Mouse (Mus musculus): ENCODE measurements at regions not wholly inside any gene's neighbourhood (a gene's known extent, or its start where the extent isn't known, plus 50 kb on each side); places are given as distances from the start of the nearest gene placed in this dataset.

DNA sequence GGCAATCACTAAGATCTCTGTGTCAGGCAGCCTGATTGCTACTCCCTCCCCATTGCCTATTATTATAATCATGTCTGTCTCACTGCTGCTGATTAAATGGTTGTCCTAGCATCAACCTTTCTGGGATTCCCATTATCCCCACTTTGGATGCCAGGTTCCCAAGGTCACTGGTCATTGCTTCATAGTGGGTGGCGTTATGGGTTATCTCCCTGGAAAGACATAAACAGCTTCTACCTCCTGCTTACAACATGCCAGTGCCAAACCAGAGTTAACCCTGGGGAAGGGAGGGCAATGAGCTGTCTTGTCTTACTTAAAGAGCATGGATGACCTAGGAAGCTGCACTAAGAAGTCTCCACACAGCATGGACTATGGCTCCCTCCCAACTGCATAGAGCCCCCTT is 136.9 kb downstream of the Uaca start:
- intact Hi-C loops (cut with DNase I) = no loop called here
- DNase-seq = no peak

GRCm38 (mm10) chr9:60936937-60937336 is 142.6 kb downstream of the Uaca start:
- intact Hi-C loops (cut with DNase I) = no loop called here
- DNase-seq = no peak

DNA sequence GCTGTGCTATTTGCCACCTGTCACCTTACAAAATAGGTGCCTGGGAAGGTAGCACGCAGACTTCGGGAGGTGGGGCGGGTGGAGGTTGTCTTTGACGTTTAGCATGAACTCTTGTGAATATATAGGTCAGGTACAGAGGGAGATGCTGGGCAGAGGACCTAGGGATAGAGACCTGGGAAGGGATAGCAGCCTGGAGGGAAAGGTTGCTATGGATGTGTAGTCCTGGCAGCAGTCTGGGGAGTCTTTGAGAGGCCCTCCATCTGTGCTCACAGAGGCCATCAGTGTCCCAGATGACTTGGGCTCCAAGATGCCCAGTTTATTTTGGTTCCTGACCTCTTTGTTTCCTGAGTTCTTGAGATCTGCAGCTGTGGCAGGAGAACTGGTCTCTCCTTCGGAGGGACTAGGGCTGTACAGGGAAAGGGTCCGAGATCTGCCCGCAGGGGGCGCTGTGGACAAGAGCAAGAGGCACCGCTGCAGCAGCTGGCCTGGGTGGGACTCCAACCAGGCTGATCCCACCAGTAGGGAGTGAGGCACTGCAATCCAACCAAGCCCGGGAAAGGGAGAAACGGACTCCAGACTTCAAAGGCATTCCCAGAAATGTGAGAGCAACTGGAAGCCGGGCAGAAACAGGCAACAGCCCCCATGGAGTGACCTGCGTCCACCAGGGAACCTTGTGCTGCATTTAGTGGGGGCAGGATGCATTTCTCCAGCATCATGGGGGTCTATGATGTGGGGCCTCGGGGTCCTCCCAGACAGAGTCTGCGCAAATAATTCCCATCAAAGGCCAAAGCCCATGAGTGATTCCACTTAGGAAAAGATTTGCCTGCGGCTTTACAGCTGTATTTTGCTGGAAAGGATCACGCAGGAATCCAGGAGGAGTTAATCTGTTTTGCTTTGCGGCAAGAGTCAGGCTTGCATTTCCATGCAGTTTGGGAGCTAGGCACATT is 145.8 kb downstream of the Uaca start:
- DNase-seq = peak; percentile 94
- intact Hi-C loops (cut with DNase I) = no loop called here

DNA sequence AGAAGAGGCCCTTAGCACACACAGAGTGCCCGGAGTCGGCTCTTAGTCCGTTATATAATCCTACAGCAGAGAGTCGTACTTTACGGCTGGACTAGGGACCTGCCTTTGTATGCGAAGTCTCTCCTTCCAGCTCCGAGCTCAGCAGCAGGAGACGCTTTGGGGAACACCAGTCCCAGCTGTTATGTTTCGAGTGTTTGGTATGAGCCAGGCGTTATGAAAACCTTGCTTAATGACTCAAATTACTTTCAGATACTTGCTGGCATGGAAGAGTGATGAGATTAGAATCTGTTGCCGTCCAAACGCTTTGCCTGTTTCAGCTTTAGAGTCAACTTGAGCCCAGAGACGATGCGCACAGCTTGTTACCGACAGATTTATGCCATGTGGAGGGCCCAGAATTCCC is 153.0 kb downstream of the Uaca start:
- no peak for DNase-seq
- intact Hi-C loops (cut with DNase I) = no loop called here

DNA sequence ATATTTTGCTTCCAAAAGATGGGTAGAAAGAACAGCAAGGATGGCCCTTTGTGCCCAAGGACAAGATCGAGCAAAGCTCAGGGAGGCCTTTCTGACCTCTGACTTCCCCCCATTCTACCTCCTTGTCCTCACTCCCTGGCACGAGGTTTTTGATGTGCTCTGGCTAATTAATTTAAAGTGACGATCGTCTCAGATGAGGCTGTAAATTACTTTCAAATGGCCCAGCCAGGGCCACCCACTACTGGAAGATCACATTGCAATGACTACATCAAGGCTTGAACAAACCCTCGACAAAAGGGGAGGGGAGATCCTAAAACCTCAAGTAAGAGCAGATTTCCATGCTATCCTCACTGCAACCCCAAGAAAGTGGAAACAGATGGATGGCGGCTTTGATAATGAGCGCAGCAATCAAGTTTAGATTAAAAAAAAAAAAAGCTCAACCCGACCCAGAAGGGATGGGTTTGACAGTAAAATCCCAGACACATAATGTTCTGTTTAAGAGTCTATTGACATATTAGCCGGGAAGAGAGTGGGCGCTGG is 154.3 kb downstream of the Uaca start:
- intact Hi-C loops (cut with DNase I) = no loop called here

DNA sequence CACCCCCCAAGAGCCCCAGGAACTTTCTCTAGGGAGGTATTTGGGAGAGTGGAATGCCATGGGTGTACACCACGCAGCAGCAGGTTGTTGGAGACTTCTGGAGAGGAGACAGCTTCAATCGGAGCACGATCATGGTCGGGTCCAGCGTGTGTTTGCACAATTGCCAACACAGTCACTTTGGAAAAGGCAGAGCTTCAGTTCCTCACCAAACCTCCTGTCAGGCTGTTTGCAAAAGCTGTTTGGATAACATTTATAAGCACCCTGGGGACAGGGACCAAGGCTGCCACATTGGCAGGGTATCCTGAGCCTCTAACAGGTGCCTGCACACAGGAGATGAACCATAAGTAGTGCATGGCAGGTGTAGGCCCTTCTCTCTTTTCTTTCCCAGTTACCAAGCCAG is 155.8 kb downstream of the Uaca start:
- intact Hi-C loops (cut with DNase I) = no loop called here
- no peak for DNase-seq

More for the DNA sequence above, 154.3 kb downstream of the Uaca start:
- DNase-seq = no peak

- intact Hi-C loops (cut with DNase I) = no loop called here
- peak; percentile 71 for DNase-seq
These were observed 156.8 kb downstream of the Uaca start for GRCm38 (mm10) chr9:60951071-60951561.

GRCm38 (mm10) chr9:60957438-60957837 is 163.1 kb downstream of the Uaca start:
- intact Hi-C loops (cut with DNase I) = no loop called here
- DNase-seq = no peak

- intact Hi-C loops (cut with DNase I) = no loop called here
- DNase-seq = no peak
These were observed 165.2 kb downstream of the Uaca start for GRCm38 (mm10) chr9:60959537-60959936.

- DNase-seq = no peak
- intact Hi-C loops (cut with DNase I) = no loop called here
These were observed 167.7 kb downstream of the Uaca start for GRCm38 (mm10) chr9:60962086-60962485.

- intact Hi-C loops (cut with DNase I) = no loop called here
- DNase-seq = no peak
These were observed 171.3 kb downstream of the Uaca start for GRCm38 (mm10) chr9:60965641-60966040.

DNA sequence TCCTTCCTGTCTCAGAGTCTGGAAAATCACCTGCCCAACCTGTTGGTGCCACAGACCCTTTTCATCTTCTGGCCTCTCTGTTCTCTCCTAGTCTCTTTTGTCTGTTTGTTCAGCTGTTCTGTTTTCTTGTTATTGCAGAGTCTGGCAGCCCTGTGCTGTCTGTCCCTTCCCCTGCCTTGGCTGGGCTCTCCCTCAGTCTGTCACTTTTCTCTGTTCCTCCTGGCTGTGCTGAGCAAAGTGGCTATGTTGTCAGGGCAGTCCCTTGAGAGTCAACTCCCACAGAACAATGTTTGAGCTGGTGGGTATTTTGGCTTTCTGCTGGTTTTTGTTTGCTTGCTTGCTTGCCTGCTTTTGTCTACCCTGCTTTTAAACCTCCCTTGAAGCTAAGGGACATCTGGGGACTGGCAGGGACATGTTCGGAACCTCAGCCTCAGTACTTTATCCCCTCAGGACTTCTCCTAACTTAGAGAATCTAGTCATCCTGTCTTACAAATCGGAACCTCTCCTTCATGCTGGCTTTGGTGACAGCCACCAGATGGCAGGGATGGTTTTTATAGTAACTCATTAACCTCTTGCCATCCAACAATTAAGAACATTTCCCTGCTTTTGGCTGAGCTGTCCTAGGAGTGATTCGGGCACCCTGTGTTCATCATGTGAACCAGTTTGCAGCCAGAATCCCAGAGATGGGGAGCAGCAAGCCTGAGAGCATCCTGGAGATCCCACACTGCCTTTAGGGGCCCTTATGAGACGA is 174.1 kb downstream of the Uaca start:
- peak; percentile 23 for DNase-seq
- intact Hi-C loops (cut with DNase I) = no loop called here

DNA sequence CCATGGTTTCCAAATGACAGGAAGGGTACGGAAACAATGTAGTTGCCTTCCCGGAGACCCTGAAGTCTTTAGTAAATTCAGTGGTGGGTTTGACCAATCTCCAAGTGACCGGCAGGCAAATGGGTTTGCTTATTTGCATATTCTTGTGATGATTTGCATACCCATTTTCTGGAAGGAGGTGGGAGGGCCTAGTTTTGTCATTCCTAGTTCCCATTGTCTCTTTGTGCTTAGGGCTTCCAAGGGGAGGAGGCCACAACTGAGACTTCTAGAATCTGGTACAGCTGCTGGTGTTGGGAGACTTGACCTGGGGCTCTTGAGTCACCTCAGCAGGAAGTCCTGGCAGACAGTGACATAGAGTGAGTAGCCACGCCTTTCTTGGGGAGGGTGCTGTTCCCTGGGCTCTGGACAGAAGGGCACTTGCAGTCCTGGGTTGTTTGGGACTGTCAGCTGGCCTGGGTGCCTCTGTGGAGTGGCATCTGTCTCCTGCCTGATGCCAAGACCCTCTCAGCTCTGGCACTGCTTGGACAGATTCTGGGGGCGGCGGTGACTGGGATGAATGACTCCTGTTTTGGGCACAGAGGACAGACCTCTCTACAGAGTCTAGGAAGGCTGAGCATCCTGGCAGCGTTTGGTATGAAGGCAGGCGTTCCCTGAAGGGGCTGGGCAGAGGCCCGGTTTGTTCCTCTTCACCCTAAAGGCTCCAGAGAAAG is 178.0 kb downstream of the Uaca start:
- peak; percentile 75 for DNase-seq
- intact Hi-C loops (cut with DNase I) = no loop called here

GRCm38 (mm10) chr9:60974546-60974945 is 180.2 kb downstream of the Uaca start:
- intact Hi-C loops (cut with DNase I) = no loop called here

GRCm38 (mm10) chr9:60982383-60983085 is 188.2 kb downstream of the Uaca start:
- intact Hi-C loops (cut with DNase I) = no loop called here
- no peak for DNase-seq

More at GRCm38 (mm10) chr9:60974546-60974945, 180.2 kb downstream of the Uaca start:
- DNase-seq = no peak

GRCm38 (mm10) chr9:60983246-60983645 is 188.9 kb downstream of the Uaca start:
- intact Hi-C loops (cut with DNase I) = no loop called here
- DNase-seq = no peak

DNA sequence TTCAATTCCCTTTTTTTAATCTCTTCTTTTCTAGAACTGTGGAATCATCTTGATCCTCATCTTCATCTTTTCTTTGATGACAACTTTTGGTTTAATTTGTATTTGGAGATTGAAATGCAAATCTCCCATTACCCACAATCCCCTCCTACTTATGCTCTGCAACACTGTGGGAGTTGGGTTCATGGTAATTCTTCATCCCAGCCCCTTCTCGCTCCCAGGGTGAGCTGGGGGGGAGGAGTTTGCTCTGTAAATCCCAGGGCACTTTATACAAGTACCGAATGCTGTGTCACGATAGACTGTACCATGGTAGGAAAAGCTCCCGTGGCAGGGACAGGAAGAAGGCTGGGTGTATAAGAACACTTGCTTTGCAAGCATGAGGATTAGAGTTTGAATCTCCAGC is 193.8 kb downstream of the Uaca start:
- DNase-seq = no peak
- intact Hi-C loops (cut with DNase I) = no loop called here

DNA sequence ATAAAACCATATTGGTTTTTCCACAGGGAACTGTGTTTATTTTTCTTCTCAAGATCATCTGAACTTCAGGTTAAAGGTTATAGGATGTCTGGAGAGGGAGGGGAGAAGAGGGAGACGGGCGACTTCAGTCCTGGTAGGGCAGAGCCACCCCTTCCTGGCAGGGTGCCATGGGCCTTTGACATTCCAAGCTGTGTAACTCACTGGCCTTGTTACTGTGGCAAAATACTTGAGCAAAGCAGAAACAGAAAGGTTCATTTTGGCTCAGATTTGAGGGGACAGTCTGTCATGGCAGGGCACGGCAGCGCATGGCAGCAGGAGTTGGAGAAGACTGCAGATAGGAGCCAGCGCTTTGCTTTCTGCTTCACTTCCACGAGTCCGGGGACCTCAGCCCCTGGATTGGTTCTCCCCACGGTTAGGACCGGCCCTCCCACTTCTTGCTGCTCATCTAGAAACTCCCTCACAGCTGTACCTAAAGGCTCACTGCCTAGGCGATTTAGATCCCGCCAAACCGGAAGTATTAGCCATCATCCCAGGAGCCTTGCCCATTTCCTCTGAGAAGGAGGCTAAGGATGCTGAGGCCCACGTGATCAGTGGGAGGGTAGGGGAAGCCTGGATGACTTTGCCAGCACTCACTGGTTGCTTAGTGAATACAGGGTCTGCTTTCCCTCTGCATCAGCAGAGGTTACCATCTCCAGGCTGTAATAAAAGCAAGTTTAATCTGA is 195.5 kb downstream of the Uaca start:
- intact Hi-C loops (cut with DNase I) = no loop called here
- DNase-seq = peak; percentile 37

DNA sequence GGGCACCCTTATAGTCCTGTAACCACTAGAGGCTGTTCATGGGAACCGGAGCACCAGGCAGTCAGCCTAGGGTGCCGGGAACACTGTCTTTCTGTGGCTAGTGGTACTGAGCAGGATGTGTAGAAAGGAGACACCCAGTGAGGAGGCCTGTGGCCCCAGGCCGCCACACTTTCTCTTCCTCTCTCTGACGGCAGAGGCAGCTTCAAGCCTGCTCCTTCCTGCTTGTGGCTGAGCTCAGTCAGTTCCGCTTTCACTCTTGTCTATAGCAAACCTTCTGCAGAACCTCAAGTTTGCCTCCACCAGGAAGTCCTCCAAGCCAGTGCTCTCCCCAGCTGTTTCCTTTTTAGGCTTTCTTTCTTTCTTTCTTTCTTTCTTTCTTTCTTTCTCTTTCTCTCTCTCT is 197.2 kb downstream of the Uaca start:
- intact Hi-C loops (cut with DNase I) = no loop called here
- no peak for DNase-seq

DNA sequence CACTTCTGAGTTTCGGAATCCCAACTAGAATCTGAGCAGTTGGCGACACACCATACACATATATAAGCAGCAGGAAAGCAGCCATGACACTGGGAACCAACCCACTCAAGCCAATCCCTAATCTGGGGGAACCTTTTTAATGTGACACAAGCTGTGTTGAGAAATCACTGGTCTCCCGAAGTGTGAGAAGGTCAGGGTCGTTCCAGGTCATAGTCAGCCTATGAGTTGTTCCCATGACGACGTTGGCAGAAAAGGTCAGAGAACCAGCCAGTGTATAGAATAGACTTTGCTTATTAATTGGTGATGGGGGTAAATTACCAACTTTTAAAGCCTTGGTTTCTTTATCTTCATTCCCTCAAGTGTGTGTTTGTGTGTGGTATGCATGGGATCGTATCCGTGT is 199.3 kb downstream of the Uaca start:
- intact Hi-C loops (cut with DNase I) = no loop called here
- no peak for DNase-seq

All from left cerebral cortex, postnatal 4 days (tissue).